Mouse (Mus musculus): ENCODE results near the gene Rps15. TPM values are rescaled to one million over a fixed set of nuclear protein-coding genes. Genes with fewer than 3 reads are reported as not detected.

Rps15 gene
- polyA plus RNA-seq, 1 experiment from 2014 or later = 525 TPM

DNA sequence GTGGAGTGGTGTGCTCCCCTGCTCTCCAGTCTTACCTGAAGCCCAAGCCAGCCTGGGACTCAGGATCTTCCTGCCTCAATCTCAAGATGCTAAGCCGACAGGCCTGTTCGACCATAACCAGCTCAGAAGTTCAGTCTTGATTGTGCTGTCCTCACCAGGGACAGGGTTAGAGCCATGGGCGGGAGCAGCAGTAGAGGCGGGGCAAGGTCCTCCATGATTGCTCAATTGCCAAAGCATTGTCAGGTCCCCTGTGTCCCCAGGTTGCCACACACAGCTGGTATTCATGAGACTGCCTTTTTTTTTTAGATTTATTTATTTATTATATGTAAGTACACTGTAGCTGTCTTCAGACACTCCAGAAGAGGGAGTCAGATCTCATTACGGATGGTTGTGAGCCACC, 16.0 kb upstream of the Rps15 start:
- Histone ChIP-seq H3K36me3 (peaks cover 68% of the 10 kb centered on the region), H3K9ac (no peak overlapping the region), H3K4me3 (no peak overlapping the region), H3K4me2 (no peak overlapping the region), H3K9me3 (replicated peaks) (no peaks in the 10 kb centered on the region), H3K27me3 (no peaks in the 10 kb centered on the region), H3K4me1 (replicated peaks) (peaks cover 31% of the 10 kb centered on the region), H3K27ac (no peak overlapping the region)
- no peak for ATAC-seq (replicated peaks; ENCODE audit: insufficient number of reproducible peaks, insufficient read depth, low FRiP score, low read depth)
- WGBS = 81% methylated on average over 5 of the region's 5 CpGs

DNA sequence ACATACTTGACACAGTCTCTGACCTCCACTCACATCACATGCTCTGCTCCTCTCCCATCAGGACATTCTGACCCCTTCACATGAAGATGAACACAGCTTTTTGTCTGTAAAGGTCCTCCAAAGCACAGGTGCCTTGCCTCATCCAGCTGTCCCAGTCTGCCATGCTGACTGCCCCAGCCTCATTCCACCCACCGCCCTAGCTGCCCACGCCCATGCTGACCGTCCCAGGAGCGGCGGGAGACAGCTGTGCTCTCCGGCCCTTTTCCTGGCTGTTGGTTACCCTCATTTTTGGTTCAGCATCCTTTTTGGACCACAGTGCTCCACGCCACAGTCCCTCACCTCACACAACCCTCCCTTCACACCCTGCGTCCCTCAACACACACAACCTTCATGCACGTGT, 13.9 kb upstream of the Rps15 start:
- H3K27ac ChIP-seq = no peak overlapping the region
- no peaks in the 10 kb centered on the region for H3K27me3 ChIP-seq
- no peak overlapping the region for H3K4me3 ChIP-seq
- H3K4me1 ChIP-seq (replicated peaks) = peaks cover 32% of the 10 kb centered on the region
- WGBS = 90% methylated on average over 9 of the region's 9 CpGs
- no peak overlapping the region for H3K4me2 ChIP-seq
- H3K9ac ChIP-seq = no peak overlapping the region
- no peak for ATAC-seq (replicated peaks; ENCODE audit: insufficient number of reproducible peaks, insufficient read depth, low FRiP score, low read depth)
- H3K9me3 ChIP-seq (replicated peaks) = no peaks in the 10 kb centered on the region
- H3K36me3 ChIP-seq = peaks cover 75% of the 10 kb centered on the region

DNA sequence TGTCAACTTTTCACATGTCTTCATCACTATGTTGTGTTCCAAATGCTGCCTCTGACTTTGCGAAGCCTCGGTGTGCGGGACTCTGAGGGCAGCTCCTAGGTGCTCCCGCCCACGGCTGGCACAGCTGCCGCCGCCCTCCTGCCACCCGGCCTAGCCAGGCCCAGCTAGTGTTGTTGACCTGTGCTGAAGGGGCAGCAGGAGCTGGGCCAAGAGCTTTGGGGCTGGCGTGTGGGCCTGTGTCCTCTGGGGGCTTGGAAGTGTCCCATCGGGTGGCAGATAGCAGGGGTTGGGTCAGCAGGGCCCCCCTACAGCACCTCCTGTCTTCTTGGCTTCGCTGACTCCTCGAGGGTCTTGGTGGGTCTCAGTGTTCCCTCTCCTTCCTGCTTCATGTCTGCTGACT, 13.0 kb upstream of the Rps15 start:
- H3K27ac ChIP-seq = no peak overlapping the region
- H3K4me1 ChIP-seq (replicated peaks) = peaks cover 25% of the 10 kb centered on the region
- no peak for ATAC-seq (replicated peaks; ENCODE audit: insufficient number of reproducible peaks, insufficient read depth, low FRiP score, low read depth)
- WGBS = 87% methylated on average over 12 of the region's 12 CpGs
- H3K4me3 ChIP-seq = no peak overlapping the region
- peaks cover 77% of the 10 kb centered on the region for H3K36me3 ChIP-seq
- H3K9ac ChIP-seq = no peak overlapping the region
- no peaks in the 10 kb centered on the region for H3K9me3 ChIP-seq (replicated peaks)
- H3K4me2 ChIP-seq = no peak overlapping the region
- H3K27me3 ChIP-seq = no peaks in the 10 kb centered on the region

DNA sequence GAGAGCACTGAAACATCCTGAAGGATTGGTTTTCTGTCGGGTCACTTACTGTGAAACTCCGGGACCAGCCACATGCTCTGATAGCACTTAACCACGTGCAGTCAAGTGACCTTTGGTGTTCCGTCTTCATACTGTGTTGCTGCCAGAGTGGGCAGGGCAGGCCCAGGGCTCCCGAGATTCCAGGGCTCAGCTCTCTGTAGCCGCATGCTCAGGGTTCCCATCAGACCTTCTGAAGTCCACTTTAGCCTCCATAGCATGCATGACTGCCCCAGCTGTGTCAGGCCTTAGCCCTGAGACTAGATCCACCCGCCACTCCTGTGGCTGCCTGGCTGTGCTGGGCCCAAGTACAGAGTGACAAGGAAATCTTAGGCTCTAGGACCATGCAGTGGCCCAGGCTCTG, 10.9 kb upstream of the Rps15 start:
- 49% methylated on average over 7 of the region's 7 CpGs for WGBS
- Histone ChIP-seq H3K4me1 (replicated peaks) (peaks cover 25% of the 10 kb centered on the region), H3K27ac (peak overlapping the region; percentile 70), H3K27me3 (no peaks in the 10 kb centered on the region), H3K4me2 (no peak overlapping the region), H3K4me3 (no peak overlapping the region), H3K36me3 (peaks cover 78% of the 10 kb centered on the region), H3K9ac (0 out of 2 replicates have a peak overlapping the region, but pooled peaks have one; percentile 19), H3K9me3 (replicated peaks) (no peaks in the 10 kb centered on the region)
- no peak; the same call in 1 of the 2 replicates for ATAC-seq (replicated peaks; ENCODE audit: insufficient number of reproducible peaks, insufficient read depth, low FRiP score, low read depth)

DNA sequence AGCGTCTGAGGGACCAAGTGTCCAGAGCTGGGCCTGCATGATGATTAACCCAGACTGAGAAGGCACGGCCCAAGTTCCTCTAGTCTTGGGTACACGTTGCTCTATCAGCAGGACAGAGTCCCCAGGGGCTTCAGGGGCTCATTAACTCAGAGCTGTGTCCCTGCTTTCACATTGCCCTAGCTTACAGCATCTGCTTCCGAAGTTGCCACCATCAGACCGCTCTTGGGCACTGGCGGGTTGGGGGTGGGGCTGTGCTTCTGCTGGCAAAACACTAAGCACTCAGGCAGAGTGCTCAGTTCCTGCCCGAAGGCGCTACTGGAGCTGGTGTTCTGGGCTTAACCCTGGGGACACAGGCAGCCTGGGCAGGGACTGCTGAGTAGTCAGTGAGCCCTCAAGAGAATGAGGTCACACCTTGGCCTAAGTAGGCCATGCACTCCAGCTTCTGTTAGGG, 10.3 kb upstream of the Rps15 start:
- H3K27ac ChIP-seq = peak overlapping the region; percentile 70
- H3K4me3 ChIP-seq = no peak overlapping the region
- H3K9me3 ChIP-seq (replicated peaks) = no peaks in the 10 kb centered on the region
- ATAC-seq (replicated peaks; ENCODE audit: insufficient number of reproducible peaks, insufficient read depth, low FRiP score, low read depth) = peak; percentile 44
- no peak overlapping the region for H3K4me2 ChIP-seq
- no peaks in the 10 kb centered on the region for H3K27me3 ChIP-seq
- peaks cover 80% of the 10 kb centered on the region for H3K36me3 ChIP-seq
- 65% methylated on average over 8 of the region's 8 CpGs for WGBS
- H3K4me1 ChIP-seq (replicated peaks) = peaks cover 25% of the 10 kb centered on the region
- no peak overlapping the region for H3K9ac ChIP-seq

DNA sequence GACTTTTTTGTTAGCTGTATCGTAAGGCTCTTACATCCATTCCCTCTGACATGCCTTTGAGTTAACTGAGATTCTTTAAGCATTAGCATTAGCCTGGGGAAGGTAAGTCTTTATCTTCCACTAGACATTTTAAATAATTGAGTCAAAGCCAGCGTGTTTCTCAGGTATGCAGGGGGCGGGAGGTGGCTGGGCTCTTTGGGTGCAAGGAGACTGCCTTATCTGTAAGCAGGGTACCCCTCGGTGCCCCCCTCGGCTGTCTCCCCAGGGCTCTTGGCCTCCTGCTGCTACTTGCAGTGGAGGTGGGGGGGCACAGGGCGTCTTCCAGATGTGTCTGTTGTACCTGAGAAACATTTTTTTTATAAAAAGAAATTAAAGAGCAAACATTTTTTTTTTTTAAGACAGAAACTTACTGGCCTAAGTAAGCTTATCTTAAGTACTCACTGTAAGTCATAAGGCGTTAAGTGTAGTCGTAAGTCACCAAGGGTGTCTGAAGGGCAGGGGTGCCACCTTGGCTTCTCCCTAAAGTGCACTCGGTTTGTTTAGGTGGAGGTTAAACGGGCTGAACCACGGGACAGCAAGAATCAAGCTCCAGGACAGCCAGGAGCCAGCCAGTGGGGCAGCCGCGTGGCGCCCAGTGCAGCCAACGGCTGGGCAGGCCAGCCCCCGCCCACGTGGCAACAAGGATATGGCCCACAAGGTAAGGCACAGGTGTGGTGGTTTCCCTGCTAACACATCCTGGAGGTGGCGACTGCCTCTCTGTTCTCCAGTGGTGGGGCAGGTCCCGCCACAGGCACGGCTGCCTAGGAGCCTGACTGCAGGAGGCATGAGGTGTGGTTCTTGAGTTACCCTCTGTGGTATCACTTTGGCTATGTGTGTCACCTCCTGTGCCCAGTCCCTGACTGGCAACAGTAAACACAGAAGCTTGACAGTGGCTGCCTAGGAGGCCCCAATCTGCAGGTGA, 9.5 kb upstream of the Rps15 start:
- H3K4me2 ChIP-seq = no peak overlapping the region
- H3K9me3 ChIP-seq (replicated peaks) = no peaks in the 10 kb centered on the region
- H3K36me3 ChIP-seq = peaks cover 78% of the 10 kb centered on the region
- H3K9ac ChIP-seq = no peak overlapping the region
- WGBS = 80% methylated on average over 20 of the region's 20 CpGs
- peak overlapping the region; percentile 70 for H3K27ac ChIP-seq
- no peak overlapping the region for H3K4me3 ChIP-seq
- peaks cover 25% of the 10 kb centered on the region for H3K4me1 ChIP-seq (replicated peaks)
- no peak for ATAC-seq (replicated peaks; ENCODE audit: insufficient number of reproducible peaks, insufficient read depth, low FRiP score, low read depth)
- no peaks in the 10 kb centered on the region for H3K27me3 ChIP-seq

DNA sequence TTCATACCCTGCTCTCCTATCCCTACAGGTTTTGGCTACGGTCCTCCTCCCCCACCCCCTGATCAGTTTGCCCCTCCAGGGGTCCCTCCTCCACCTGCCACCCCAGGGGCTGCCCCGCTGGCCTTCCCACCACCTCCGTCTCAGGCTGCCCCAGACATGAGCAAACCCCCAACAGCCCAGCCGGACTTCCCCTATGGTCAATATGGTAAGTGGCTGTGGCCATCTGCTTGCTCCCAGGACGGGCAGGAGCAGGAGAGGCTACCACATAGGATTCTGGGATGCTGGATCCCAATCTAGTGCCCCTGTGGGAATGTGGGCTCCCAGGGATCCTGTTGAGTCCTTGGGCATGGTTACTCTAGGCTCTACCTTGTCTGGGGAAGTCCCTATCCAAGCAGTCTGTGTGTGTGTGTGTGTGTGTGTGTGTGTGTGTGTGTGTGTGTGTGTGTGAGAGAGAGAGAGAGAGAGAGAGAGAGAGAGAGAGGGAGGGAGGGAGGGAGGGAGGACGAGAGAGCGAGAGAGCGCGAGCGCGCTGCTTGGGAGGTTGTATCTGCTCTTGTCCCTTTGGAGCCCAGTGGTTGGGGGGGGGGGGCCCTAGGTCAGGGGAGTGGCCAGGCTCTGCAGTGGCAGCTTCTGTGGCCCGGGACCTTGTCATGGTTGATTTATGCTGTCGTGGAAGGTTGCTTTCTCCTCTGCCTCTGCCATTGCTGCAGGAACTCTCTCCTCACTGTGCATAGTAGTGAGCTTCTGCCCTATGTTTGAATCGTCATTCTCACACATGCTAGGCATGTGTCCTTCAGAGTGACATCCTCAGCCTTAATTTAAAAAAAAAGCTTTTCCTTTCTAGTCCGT, 6.8 kb upstream of the Rps15 start:
- Histone ChIP-seq H3K36me3 (peaks cover 64% of the 10 kb centered on the region), H3K4me1 (replicated peaks) (peaks cover 24% of the 10 kb centered on the region), H3K27ac (no peak overlapping the region), H3K27me3 (no peaks in the 10 kb centered on the region), H3K9me3 (replicated peaks) (no peaks in the 10 kb centered on the region), H3K4me2 (no peak overlapping the region), H3K9ac (no peak overlapping the region), H3K4me3 (no peak overlapping the region)
- WGBS = 70% methylated on average over 9 of the region's 15 CpGs
- no peak for ATAC-seq (replicated peaks; ENCODE audit: insufficient number of reproducible peaks, insufficient read depth, low FRiP score, low read depth)

DNA sequence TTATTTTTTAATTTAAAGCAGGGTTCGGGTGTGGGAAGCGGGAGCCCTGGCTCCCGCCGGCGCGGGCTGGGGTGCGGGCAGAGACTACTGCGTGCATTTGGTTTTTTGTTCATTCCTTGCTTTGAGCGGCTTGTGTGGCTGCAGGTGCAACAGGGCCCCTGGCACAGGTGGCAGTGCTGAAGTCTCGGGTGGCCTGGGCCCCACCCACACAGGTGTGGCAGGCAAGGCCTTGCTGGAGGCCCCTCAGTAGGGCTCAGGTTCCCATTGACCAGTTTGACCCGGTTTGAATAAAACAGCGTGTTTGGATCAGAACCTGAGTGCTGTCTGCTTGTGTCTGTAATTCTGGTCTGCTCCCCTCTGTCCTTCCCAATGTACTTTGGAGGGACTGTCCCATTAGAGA, 4.2 kb upstream of the Rps15 start:
- Histone ChIP-seq H3K4me3 (no peak overlapping the region), H3K4me1 (replicated peaks) (peaks cover 6% of the 10 kb centered on the region), H3K4me2 (no peak overlapping the region), H3K36me3 (peaks cover 54% of the 10 kb centered on the region), H3K9ac (no peak overlapping the region), H3K27ac (no peak overlapping the region), H3K9me3 (replicated peaks) (no peaks in the 10 kb centered on the region), H3K27me3 (no peaks in the 10 kb centered on the region)
- ATAC-seq (replicated peaks; ENCODE audit: insufficient number of reproducible peaks, insufficient read depth, low FRiP score, low read depth) = no peak
- 93% methylated on average over 12 of the region's 12 CpGs for whole genome bisulfite sequencing

DNA sequence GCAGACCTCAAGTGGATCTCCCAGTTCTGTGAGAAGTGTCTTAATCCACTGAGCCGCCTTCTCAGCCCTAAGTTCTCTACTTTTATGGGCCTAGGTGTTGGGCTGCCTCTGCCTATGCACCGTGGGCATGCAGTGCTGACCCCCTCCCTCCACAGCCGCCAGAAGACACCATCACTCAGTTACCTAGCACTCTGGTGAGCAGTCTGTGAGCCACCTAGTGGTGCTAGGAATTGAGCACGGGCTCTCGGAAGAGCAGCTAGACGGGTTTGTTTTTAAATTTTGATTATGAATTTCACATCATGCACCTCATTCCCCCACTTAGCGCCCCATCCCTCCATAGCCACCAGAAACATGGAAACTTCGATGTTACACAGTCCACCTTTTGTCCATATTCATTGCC, 3.6 kb upstream of the Rps15 start:
- H3K27ac ChIP-seq = no peak overlapping the region
- peaks cover 11% of the 10 kb centered on the region for H3K4me1 ChIP-seq (replicated peaks)
- H3K9ac ChIP-seq = no peak overlapping the region
- H3K4me2 ChIP-seq = no peak overlapping the region
- H3K4me3 ChIP-seq = no peak overlapping the region
- ATAC-seq (replicated peaks; ENCODE audit: insufficient number of reproducible peaks, insufficient read depth, low FRiP score, low read depth) = no peak
- H3K27me3 ChIP-seq = no peaks in the 10 kb centered on the region
- no peaks in the 10 kb centered on the region for H3K9me3 ChIP-seq (replicated peaks)
- 68% methylated on average over 8 of the region's 8 CpGs for WGBS
- peaks cover 52% of the 10 kb centered on the region for H3K36me3 ChIP-seq

DNA sequence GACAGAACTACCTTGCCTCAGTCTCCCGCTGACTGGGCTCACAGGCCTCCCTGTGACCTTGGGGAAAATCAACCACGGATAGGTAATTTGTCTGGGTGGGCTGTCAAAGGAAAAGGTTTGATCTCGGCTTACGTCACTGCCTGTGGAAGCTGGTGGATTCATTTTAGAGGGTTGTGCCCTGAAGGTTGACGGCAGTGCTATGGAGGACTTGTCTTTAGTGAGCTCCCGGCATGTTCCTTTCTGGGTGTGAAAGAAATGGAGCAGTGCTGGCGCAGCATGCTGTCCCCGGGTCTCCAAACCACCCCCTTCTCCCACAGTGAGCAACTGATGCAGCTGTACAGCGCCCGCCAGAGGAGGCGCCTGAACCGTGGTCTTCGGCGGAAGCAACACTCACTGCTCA, 1.1 kb downstream of the Rps15 start:
- 24% methylated on average over 14 of the region's 14 CpGs for WGBS

DNA sequence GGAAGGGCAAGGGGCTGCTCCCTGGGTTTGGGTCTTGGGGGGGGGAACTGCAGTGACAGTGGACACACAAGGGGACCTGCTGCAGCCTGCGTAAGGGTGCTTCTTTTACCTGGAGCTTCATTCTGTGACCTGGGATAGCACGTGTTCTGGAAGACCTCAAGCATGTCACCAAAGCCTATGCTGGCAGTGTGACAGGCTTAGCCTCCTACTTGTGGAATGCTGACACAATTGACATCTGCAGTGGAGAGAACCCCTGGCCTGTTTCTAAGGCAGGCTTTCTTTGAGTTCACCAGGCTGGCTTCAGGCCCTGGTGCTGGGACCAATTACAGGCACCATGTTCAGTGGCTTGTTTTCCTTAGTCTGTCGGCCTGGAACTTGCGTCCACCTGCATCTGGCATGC, 2.1 kb downstream of the Rps15 start:
- Histone ChIP-seq H3K4me3 (no peak overlapping the region), H3K27ac (no peak overlapping the region)

More for the DNA sequence above, 1.1 kb downstream of the Rps15 start:
- ATAC-seq (replicated peaks; ENCODE audit: insufficient number of reproducible peaks, insufficient read depth, low FRiP score, low read depth) = no peak
- H3K4me2 ChIP-seq = peak overlapping the region; percentile 78
- peaks cover 19% of the 10 kb centered on the region for H3K27me3 ChIP-seq
- H3K4me1 ChIP-seq (replicated peaks) = peaks cover 40% of the 10 kb centered on the region
- peak overlapping the region; percentile 95 for H3K9ac ChIP-seq
- no peaks in the 10 kb centered on the region for H3K9me3 ChIP-seq (replicated peaks)
- H3K4me3 ChIP-seq = peak overlapping the region; percentile 83
- H3K27ac ChIP-seq = peak overlapping the region; percentile 83
- peaks cover 21% of the 10 kb centered on the region; the same call in 1 of the 2 replicates for H3K36me3 ChIP-seq

More for the DNA sequence above, 2.1 kb downstream of the Rps15 start:
- 64% methylated on average over 4 of the region's 4 CpGs for WGBS
- Histone ChIP-seq H3K4me2 (no peak overlapping the region), H3K27me3 (peaks cover 29% of the 10 kb centered on the region), H3K36me3 (peaks cover 15% of the 10 kb centered on the region; the same call in 1 of the 2 replicates), H3K9me3 (replicated peaks) (no peaks in the 10 kb centered on the region), H3K9ac (no peak overlapping the region), H3K4me1 (replicated peaks) (peaks cover 40% of the 10 kb centered on the region)
- ATAC-seq (replicated peaks; ENCODE audit: insufficient number of reproducible peaks, insufficient read depth, low FRiP score, low read depth) = no peak
